Mouse (Mus musculus) CD8-positive naive resting alpha-beta T cell, adult 2 months (primary cell): Measurements from ENCODE around the gene Crb3.

ENCODE experiments used
- DNase-seq, 2 experiments: peaks; one replicate each; pipeline ENCODE4 v3.0.0; 2022; ENCODE audit warnings: low read depth in 2 of 2, low spot score in 2 of 2

Crb3 gene

DNA sequence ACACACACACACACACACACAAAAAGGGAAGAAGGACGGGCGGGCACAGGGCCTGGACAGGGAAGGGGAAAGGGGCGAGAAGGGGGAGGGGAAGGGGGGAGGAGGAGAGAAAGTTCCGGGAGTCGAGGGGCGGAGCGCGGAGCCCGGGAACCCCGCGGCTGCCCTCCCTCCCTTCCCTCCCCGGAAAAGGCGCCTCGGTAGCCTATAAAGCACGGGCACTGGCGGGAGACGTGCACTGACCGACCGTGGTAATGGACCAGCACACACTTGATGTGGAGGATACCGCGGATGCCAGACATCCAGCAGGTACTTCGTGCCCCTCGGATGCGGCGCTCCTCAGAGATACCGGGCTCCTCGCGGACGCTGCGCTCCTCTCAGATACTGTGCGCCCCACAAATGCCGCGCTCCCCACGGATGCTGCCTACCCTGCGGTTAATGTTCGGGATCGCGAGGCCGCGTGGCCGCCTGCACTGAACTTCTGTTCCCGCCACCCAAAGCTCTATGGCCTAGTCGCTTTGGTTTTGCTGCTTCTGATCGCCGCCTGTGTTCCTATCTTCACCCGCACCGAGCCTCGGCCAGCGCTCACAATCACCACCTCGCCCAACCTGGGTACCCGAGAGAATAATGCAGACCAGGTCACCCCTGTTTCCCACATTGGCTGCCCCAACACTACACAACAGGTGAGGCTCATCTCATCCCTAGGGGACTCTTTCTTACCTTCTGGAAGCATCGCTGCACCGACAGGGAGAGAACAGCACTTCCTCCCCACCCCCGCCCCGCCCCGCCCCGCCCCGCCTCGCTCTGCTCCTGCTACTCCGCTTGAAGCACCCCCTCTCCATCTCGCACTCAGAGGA is 46.5 kb downstream of the Crb3 start, which contains the start of gene Tnfsf9:
Gene Tnfsf9, plus strand, starts transcription at position 145 of the 854 bp plus-strand sequence.
- peak; percentile 6 to 15 for DNase-seq

GRCm38 (mm10) chr17:57106035-57106368 is 47.1 kb downstream of the Crb3 start:
- DNase-seq = no peak

GRCm38 (mm10) chr17:57107064-57107463 is 48.2 kb downstream of the Crb3 start:
- DNase-seq = no peak

DNA sequence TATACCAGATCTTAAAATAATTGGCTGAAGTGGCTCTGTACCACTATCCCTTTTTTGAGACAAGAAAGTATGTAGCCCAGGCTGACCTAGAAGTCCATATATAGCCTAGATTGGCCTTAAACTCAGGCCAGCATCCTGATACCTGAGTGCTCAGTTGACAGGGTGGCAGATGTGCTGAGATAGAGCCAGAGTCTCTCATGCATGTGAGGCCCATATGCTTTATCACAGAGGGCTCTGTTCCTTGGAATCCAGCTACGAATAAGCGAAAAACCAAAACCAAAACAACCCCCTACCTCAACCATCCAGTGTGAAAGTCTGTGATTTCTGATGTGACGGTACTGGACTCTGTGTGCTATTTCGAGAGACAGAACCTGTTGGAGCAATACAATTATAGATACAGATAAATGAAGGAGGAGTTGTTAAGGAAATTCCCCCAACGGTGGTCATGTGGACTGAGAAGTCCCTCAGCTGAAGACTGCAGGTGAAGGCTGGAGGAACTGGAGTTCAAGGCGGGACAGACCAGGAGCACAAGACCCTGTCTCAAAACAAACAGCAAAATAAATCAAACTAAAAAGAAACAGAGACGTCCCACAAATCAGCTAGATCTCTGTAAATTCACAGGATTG is 49.2 kb downstream of the Crb3 start:
- DNase-seq = no peak

- DNase-seq = no peak
These were observed 49.8 kb downstream of the Crb3 start for GRCm38 (mm10) chr17:57108666-57109171.

DNA sequence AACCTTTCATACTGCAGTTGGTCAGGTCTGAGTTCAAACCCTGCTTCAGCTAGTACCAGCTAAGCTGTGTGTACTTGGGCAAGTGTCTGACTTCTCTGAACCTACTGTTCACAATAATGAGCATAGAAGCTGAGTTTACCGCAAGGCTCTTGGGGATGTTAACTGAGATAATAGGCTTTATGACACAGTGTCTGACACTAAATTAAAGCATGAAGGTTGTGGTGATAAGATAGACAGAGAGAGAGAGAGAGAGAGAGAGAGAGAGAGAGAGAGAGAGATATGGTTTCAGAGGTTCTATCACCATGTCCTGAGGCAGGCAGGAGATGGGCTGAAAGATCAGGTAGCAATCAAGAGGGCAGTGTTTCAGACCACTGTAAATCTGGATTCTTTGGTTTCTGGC is 51.1 kb downstream of the Crb3 start:
- DNase-seq = no peak

GRCm38 (mm10) chr17:57112768-57113474 is 54.0 kb downstream of the Crb3 start:
- DNase-seq = no peak
